Mouse (Mus musculus) induced T-regulatory cell, adult 2 months (primary cell): ENCODE data around the gene Armh4.
"Not testable (repeated sequence)": the region's sequence is repeated elsewhere in the genome, so short reads cannot be mapped to it uniquely, and the experiment has no call there.

Experiments
- DNase-seq: peaks from one replicate; pipeline ENCODE4 v3.0.0-alpha.2; 2012; ENCODE audit warnings: low read depth

The Armh4 gene

GRCm38 (mm10) chr14:49782715-49783531, at the start of gene Armh4:
Gene Armh4, minus strand, starts transcription at chr14:49783383.
- DNase-seq, result no peak

DNA sequence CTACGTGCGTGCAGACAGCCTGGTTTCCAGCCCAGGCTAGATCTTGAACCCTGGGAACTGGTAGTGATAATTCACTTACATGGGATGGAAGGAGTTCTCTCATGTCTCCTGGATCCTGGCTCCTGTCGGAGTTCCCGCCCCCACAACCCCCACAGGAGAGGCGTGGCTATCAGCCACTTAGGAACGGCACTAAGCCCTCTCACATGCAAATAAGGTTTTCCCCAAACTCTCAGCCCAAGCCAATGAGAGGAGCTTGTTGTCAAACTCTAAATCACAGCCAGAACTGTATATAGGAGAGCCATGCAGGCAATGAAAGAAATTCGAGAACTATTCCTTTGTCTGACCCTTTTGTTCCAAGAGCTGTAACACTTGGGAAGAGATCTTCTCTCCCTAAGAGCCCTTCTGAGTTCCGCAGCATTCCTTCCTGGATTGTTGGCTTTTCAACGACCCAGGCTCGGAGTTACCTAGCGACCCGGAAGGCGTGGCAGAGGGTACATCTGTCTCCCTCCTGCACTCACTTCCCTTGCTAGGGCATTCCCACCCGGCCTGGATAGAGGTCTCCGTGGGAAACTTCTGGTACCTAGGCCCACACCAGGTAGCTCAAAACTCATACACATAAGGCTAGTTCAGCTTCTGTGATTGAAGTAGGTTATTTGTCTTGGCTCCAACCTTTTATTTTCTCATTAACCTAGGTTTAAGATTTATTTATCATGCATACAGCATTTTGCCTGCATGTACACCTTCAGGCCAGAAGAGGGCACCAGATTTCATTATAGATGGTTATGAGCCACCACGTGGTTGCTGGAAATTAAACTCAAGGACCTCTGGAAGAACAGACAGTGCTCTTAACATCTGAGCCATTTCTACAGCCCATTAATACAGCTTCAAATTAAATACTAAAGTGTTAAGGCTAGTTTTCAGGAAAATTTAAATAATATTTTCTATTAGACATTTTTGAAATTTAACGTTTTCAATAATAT, 46.3 kb upstream of the Armh4 start:
- DNase-seq, result peak; percentile 9

DNA sequence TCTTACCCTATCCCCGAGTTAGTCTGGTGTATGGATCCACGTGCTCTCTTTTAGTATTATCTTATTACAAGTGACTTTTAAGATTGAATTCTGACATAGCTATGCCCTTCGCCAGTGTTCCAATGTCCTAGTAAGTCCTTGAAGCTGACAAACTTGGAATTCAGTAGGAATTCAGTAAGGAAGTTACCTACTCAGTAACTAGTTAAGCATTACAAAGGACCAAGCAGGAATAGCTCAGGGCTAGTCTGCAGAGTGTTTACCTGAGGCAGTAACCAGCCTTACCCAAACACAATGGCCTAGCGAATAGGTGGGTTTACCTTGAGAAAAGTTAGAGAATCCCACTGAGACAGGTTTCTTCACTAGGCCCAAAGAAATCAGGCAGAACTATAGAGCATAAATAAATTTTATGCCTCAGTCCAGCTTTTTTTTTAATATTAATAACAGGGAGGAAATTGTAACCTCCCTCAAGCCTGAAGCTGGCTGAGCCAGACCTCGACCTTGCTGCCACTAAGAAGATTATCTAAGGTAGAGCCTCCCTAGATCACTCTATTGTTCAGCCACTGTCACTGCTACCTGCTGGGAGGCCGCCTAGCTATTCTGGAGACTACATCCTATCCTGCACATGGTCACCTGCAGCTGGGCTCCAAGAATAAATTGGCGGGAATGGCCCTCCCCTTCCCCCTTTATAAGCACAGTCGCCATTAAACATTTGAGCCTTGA, 36.7 kb upstream of the Armh4 start:
- DNase-seq, result not testable (repeated sequence)

- not testable (repeated sequence) for DNase-seq
Measured at GRCm38 (mm10) chr14:49818713-49819208, 35.6 kb upstream of the Armh4 start.

DNA sequence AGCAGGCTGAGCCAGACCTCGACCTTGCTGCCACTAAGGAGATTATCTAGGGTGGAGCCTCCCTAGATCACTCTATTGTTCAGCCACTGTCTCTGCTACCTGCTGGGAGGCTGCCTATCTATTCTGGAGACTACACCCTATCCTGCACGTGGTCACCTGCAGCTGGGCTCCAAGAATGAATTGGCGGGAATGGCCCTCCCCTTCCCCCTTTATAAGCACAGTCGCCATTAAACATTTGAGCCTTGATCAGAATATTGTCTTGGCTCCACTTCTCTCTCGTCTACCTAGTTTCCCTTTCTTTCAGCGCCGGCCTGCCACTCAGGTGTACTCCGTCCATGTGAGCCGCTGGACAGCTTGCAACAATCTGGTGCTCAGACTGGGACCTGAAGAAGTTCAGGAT, 29.8 kb upstream of the Armh4 start:
- DNase-seq, result not testable (repeated sequence)

DNA sequence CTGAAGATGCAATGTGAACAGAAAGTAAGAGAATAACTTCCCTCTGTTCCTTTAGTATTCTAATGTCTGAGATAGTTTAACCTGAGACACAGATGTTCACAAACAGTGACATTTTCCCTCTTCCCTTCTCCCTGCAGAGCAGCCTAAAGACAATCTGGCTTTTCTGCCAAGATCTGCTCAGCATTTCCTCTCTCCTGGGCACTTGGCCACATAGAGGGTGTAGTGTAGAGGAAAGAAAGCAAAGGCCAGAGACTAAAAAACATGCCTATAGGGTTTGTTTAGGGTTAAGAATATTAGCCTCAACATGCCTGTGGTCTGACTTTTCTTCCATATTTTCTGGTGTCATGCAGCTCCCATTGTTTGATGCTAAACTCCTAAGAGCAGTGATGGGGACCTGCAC, 21.9 kb upstream of the Armh4 start:
- not testable (repeated sequence) for DNase-seq

- DNase-seq, result no peak
Measured at GRCm38 (mm10) chr14:49801444-49801843, 18.3 kb upstream of the Armh4 start.

- no peak for DNase-seq
Measured at GRCm38 (mm10) chr14:49793948-49794347, 10.8 kb upstream of the Armh4 start.

DNA sequence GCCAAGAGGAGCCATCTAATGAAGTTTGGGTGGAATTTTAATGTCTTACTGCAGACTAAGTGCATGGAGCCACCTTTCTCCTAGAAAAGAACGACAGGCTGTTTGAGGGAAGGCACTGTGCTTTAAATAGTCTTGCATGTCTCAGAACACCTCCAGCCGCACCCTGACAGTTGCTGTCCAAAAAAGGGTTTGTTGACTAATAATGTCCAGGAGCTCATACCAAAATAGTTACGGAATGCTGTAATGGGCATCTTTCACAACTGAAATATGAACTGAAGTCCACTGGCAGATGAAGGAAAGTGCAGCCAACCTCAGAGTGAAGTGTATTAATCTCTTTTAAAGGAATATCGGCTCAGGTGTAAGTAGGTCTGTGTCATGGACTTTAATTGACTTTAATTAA, 7.4 kb upstream of the Armh4 start:
- no peak for DNase-seq

- peak; percentile 16 for DNase-seq
Measured at GRCm38 (mm10) chr14:49785793-49786192, 2.6 kb upstream of the Armh4 start.

DNA sequence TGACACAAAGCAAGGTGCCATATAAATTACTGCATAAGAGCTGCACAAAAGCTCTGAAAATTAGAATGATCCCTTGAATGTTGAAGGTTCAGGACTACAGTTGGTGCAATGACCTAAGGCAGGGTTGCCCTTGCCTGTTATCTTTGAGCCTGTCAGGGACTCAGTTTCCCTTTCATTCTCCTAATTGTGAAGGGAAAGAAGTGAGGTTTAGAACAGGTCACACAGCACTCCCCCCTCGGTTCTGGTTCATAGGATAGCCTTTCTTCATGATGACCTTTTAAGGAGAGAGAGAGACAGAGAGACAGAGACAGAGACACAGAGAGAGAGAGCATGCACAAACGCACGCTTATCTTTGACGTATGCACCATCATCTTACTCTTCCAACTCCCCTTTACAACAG, 683 bp upstream of the Armh4 start:
- DNase-seq, result no peak

DNA sequence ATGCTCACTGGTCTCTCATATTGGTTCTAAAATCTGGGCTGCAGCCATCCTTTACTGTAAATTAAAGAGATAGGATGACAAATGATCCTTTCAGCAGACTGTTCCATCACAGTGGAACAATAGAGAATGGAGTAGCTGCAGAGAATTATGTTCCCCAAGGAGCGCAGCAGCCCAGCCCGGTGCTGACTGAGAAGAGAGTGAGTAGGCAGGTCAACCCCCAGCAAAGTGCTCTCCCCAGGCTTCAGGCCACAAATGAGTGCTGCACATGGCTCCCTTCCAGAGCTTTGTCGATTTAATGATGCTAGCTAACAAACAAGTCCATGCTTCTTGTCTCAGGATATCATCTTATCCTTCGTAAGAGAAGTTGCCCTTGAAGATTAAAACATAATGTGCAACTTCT, 2.8 kb downstream of the Armh4 start:
- DNase-seq, result no peak

DNA sequence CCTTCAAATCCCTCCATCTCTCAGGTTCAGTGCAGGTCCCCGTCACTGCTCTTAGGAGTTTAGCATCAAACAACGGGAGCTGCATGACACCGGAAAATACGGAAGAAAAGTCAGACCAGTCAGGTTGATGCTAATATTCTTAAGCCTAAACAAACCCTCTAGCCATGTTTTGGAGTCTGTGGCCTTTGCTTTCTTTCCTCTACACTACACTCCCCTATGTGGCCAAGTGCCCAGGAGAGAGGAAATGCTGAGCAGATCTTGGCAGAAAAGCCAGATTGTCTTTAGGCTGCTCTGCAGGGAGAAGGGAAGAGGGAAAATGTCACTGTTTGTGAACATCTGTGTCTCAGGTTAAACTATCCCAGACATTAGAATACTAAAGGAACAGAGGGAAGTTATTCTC, 5.6 kb downstream of the Armh4 start:
- not testable (repeated sequence) for DNase-seq

DNA sequence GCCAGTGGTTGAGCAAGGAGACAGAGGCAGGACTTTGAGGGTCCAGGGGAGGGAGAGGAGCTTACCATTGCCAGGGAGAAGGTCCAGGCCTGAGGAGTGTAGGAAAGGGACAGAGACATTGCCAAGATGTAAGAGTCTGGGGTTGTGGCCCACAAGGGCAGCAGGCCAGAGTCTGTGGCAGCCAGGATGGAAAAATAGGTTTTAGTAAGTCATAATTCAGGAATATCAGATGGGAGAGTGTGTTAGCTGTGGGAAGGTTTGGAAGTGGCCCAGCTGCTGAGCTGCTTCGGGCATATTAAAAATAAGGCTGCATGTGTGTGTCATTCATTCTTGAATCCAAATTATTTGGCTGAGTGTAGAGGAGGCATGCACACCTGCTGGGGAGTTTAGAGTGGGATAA, 11.4 kb downstream of the Armh4 start:
- DNase-seq, result no peak

- DNase-seq, result no peak
Measured at GRCm38 (mm10) chr14:49766601-49767000, 16.6 kb downstream of the Armh4 start.

GRCm38 (mm10) chr14:49755845-49756244, 27.3 kb downstream of the Armh4 start:
- DNase-seq, result no peak

DNA sequence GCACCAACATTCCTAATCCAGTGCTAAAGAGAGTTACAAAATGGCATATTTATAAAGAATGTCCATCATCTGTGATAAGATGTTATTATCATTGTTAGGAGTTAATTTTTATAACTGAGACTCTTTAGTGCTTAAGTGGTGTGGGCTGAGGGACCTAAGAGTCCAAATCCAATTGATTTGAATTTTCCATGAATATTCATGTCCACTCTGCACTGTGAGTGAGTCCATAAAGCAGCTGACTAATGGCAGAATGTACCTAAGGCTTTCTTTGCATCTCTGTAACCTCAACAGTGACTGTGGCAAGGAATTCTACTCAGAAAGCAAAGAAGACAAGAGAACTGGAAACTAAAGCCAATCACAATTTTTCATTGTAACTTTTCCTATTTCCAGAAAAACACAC, 30.6 kb downstream of the Armh4 start:
- DNase-seq, result no peak

DNA sequence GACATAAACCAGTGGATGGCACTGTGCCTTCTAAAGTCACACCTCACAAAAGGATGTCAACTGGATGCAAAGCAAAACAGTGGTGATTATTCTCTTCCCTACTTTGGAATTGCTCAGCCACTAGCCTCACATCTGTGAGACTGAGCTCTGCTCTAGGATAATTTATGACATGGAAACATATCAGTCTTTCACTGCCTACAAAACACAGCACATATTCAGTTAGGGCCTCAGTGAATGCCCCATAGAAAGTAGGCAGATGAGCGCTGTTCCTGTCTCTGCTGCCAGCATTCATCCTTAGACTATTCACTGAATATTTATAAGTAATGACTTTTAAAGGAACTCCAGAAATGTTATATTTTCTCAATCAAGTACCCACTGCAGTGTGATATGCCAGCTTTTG, 37.3 kb downstream of the Armh4 start:
- no peak for DNase-seq

DNA sequence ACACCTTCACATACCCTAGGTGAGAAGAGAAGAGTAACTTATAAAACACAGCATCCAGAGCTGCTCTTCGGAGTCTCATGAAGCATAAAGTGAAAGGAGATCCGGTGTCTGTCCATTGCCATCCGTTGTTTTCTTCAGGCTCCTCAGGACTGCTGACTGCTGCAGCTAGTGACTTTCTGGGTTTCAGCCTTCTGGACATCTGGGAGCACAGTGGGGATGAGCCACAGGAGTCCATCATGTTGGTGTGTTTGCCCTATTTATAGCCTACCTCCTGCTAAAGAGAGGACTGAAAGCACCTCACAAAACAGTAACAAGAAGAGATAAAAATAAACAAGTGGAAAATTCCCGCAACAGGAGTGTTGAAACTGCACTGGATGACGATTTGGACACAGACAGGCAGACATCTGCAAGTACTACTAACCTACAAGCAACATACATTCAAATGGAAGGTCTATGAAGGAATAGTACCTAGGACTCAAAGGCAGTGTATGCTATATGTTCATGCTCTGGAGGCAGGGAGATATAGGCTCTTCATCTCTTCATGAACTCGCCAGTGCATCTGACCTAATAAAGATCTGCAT, 39.1 kb downstream of the Armh4 start:
- no peak for DNase-seq

GRCm38 (mm10) chr14:49739328-49739727, 43.9 kb downstream of the Armh4 start:
- no peak for DNase-seq

DNA sequence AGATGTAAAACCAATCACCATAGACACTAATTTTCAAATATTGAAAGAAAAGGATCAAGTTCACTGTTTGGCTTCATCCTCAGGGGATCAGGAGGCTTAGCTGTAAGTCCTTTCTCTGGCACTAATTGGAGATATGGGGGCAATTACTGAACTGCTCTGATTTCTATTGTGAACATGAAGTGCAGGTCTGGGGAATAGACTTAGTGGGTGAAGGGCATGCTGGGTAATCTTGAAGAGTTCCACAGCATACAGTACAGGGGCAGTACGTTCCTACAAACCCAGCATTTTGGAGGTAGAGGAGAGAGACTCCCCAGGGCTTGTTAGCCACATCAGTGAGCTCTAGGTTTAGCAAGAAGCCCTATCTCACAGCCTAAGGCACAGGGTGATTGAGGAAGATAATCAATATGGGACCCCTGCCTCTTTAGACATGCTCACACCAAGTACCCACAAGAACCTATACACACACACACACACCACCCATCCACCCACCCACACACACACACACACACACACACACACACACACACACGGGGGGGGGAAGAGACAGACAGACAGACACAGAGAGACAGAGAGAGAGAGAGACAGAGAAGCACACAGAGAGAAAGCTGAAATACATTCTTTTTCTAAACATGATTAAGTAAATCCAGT, 44.6 kb downstream of the Armh4 start:
- no peak for DNase-seq
